Comparison of ENCODE assay signal across 7 mouse cellular contexts in the genomic region with DNA sequence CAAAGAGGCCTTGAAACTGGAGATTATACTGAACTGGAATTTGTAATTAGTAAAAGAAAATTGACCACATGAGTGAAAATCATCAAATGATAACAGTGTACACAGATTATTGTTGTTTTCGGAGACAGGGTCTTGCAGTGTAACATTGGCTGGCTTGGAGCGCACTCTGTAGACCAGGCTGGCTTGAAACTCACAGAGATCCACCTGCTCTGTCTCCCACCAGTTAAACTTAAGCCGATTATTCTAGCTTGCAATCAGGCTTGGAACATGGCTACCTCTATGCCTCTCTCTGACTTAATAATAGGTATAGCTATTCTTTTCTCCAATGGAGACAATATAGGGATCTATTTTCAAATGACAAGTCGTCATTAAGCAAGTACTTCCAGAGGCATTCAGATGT. TPM values are rescaled to one million over a fixed set of nuclear protein-coding genes. Genes with fewer than 3 reads are reported as not detected.
DNase-seq lines count a peak whose midpoint lies in the region; ATAC-seq and TF ChIP-seq lines count a peak whose summit lies in the region.

No protein-coding gene starts in this region.

- peaks cover 11% of the 10 kb centered on the region; the same call in 1 of the 2 replicates for H3K36me3 ChIP-seq in kidney, embryonic 16.5 days (ENCODE audit: insufficient read depth, low read length)
- H3K36me3 ChIP-seq in embryonic facial prominence, embryonic 10.5 days (replicated peaks), result peaks cover 20% of the 10 kb centered on the region
- peaks cover 17% of the 10 kb centered on the region; the same call in 1 of the 2 replicates for H3K36me3 ChIP-seq in heart, postnatal 0 days (replicated peaks; ENCODE audit: control insufficient read depth, insufficient read depth, low read length)
- H3K36me3 ChIP-seq in midbrain, embryonic 14.5 days (ENCODE audit: control insufficient read depth, insufficient read depth, low read length), result peaks cover 15% of the 10 kb centered on the region

- DNase-seq in kidney, adult 18-20 months, result no peak
- no peak for DNase-seq in embryonic facial prominence, embryonic 10.5 days (ENCODE audit: low spot score)
- no peak for DNase-seq in heart, postnatal 0 days (ENCODE audit: low spot score)
- DNase-seq in midbrain, embryonic 14.5 days, result no peak
- DNase-seq in Muller cell, postnatal 12 days (ENCODE audit: inconsistent ontology term), result no peak
- no peak for DNase-seq in layer of hippocampus, postnatal 36 days

- 86% methylated on average over 4 of the region's 4 CpGs for WGBS in kidney, embryonic 16.5 days
- whole genome bisulfite sequencing in embryonic facial prominence, embryonic 10.5 days, result 76% methylated on average over 4 of the region's 4 CpGs
- 65% methylated on average over 4 of the region's 4 CpGs for WGBS in heart, postnatal 0 days
- 89% methylated on average over 4 of the region's 4 CpGs for WGBS in midbrain, embryonic 14.5 days

- no peaks in the 10 kb centered on the region for H3K27me3 ChIP-seq in kidney, embryonic 16.5 days (ENCODE audit: insufficient read depth, low read length)
- H3K27me3 ChIP-seq in embryonic facial prominence, embryonic 10.5 days (replicated peaks; ENCODE audit: low read depth, poor library complexity, severe bottlenecking), result no peaks in the 10 kb centered on the region
- H3K27me3 ChIP-seq in heart, postnatal 0 days (ENCODE audit: control insufficient read depth, insufficient read depth, low read length), result no peaks in the 10 kb centered on the region
- H3K27me3 ChIP-seq in midbrain, embryonic 14.5 days (ENCODE audit: control insufficient read depth, insufficient read depth, low read length), result no peaks in the 10 kb centered on the region

- H3K9me3 ChIP-seq in kidney, embryonic 16.5 days (ENCODE audit: low read length), result 0 out of 2 replicates have a peak, but pooled peaks cover 2% of the 10 kb centered on the region
- H3K9me3 ChIP-seq in embryonic facial prominence, embryonic 10.5 days, result 0 out of 2 replicates have a peak, but pooled peaks cover 2% of the 10 kb centered on the region
- H3K9me3 ChIP-seq in heart, postnatal 0 days (replicated peaks; ENCODE audit: control insufficient read depth, low read length), result 0 out of 2 replicates have a peak, but pooled peaks cover 3% of the 10 kb centered on the region
- no peaks in the 10 kb centered on the region for H3K9me3 ChIP-seq in midbrain, embryonic 14.5 days (ENCODE audit: control insufficient read depth, low read length)

- TF ChIP-seq EP300 in heart, postnatal 0 days (IDR thresholded peaks at IDR 0.05; ENCODE audit: low read depth), result no peak

- no peak overlapping the region for H3K9ac ChIP-seq in kidney, embryonic 16.5 days (replicated peaks; ENCODE audit: low read length)
- no peak overlapping the region for H3K9ac ChIP-seq in heart, postnatal 0 days (replicated peaks; ENCODE audit: low read depth, low read length)
- no peak overlapping the region for H3K9ac ChIP-seq in midbrain, embryonic 14.5 days (replicated peaks; ENCODE audit: low read length)

- H3K27ac ChIP-seq in kidney, embryonic 16.5 days (ENCODE audit: low read length), result no peak overlapping the region
- no peak overlapping the region; the same call in 1 of the 2 replicates for H3K27ac ChIP-seq in embryonic facial prominence, embryonic 10.5 days (replicated peaks)
- peak overlapping the region; percentile 99 for H3K27ac ChIP-seq in heart, postnatal 0 days (ENCODE audit: low read depth)
- no peak overlapping the region for H3K27ac ChIP-seq in midbrain, embryonic 14.5 days (replicated peaks; ENCODE audit: low read depth, low read length)

- peak overlapping the region; percentile 58 for H3K4me2 ChIP-seq in kidney, embryonic 16.5 days (replicated peaks; ENCODE audit: low read depth, low read length)
- H3K4me2 ChIP-seq in heart, postnatal 0 days (ENCODE audit: low read depth, low read length), result peak overlapping the region; percentile 64
- H3K4me2 ChIP-seq in midbrain, embryonic 14.5 days (ENCODE audit: low read length), result peak overlapping the region; percentile 61

- no peak for TF ChIP-seq CTCF in heart, postnatal 0 days (IDR thresholded peaks at IDR 0.05; ENCODE audit: low read depth)

- no peak for ATAC-seq in kidney, embryonic 16.5 days (ENCODE audit: low FRiP score, low TSS enrichment)
- ATAC-seq in heart, postnatal 0 days (ENCODE audit: insufficient read depth, low read depth), result no peak
- ATAC-seq in midbrain, embryonic 14.5 days (ENCODE audit: low FRiP score, low TSS enrichment), result no peak

- H3K4me1 ChIP-seq in kidney, embryonic 16.5 days (ENCODE audit: insufficient read depth, low read length), result peaks cover 19% of the 10 kb centered on the region
- peaks cover 27% of the 10 kb centered on the region for H3K4me1 ChIP-seq in embryonic facial prominence, embryonic 10.5 days
- H3K4me1 ChIP-seq in heart, postnatal 0 days (ENCODE audit: control insufficient read depth, insufficient read depth), result peaks cover 21% of the 10 kb centered on the region
- peaks cover 14% of the 10 kb centered on the region; the same call in 1 of the 2 replicates for H3K4me1 ChIP-seq in midbrain, embryonic 14.5 days (ENCODE audit: control insufficient read depth, insufficient read depth, low read length)

- H3K4me3 ChIP-seq in kidney, embryonic 16.5 days (ENCODE audit: low read length), result no peak overlapping the region
- peak overlapping the region; percentile 92 for H3K4me3 ChIP-seq in embryonic facial prominence, embryonic 10.5 days
- H3K4me3 ChIP-seq in heart, postnatal 0 days (ENCODE audit: low read depth, low read length), result peak overlapping the region; percentile 13; the same call in 1 of the 2 replicates
- peak overlapping the region; percentile 85; the same call in 1 of the 2 replicates for H3K4me3 ChIP-seq in midbrain, embryonic 14.5 days (replicated peaks; ENCODE audit: low read depth, low read length)

RNA-seq across cellular contexts. Expression of a gene that starts 1.4 kb away (rescaled TPM):
- polyA plus RNA-seq in kidney, embryonic 16.5 days (2015; fragmentation: Nextera tagmentation; extraction: Ambion mirVana), result 15.8 and 16.5 TPM in 2 replicates
- 30.4 and 34.3 TPM in 2 replicates for polyA plus RNA-seq in embryonic facial prominence, embryonic 10.5 days (2016; fragmentation: Nextera tagmentation; extraction: Ambion mirVana)
- total RNA-seq in heart, postnatal 0 days (2014; rRNA removed; ENCODE audit: low replicate concordance), result 38.3 and 39.3 TPM in 2 replicates
- 9.5 and 13.6 TPM in 2 replicates for polyA plus RNA-seq in heart, postnatal 0 days (2015; fragmentation: Nextera tagmentation; extraction: Ambion mirVana)
- 3.3 and 5.5 TPM in 2 replicates for polyA plus RNA-seq in midbrain, embryonic 14.5 days (2014; fragmentation: Nextera tagmentation; extraction: Ambion mirVana)
- total RNA-seq in layer of hippocampus, postnatal 36 days (2021), result 1 to 10 TPM; 4.3 to 5.6 TPM

RNA-seq across cellular contexts. Expression of a gene that starts 28.5 kb away (rescaled TPM):
- polyA plus RNA-seq in kidney, embryonic 16.5 days (2015; fragmentation: Nextera tagmentation; extraction: Ambion mirVana), result 11.4 and 14.2 TPM in 2 replicates
- polyA plus RNA-seq in embryonic facial prominence, embryonic 10.5 days (2016; fragmentation: Nextera tagmentation; extraction: Ambion mirVana), result 13.9 and 14.7 TPM in 2 replicates
- 2.0 and 3.2 TPM in 2 replicates for total RNA-seq in heart, postnatal 0 days (2014; rRNA removed; ENCODE audit: low replicate concordance)
- 5.4 and 5.5 TPM in 2 replicates for polyA plus RNA-seq in heart, postnatal 0 days (2015; fragmentation: Nextera tagmentation; extraction: Ambion mirVana)
- polyA plus RNA-seq in midbrain, embryonic 14.5 days (2014; fragmentation: Nextera tagmentation; extraction: Ambion mirVana), result 16.3 and 22.1 TPM in 2 replicates
- 10 to 100 TPM; 16.3 to 19.6 TPM for total RNA-seq in layer of hippocampus, postnatal 36 days (2021)
